Mouse (Mus musculus): Measurements from ENCODE around the gene Chst10. TPM values are rescaled to one million over a fixed set of nuclear protein-coding genes. Genes with fewer than 3 reads are reported as not detected.

Gene Chst10
- total and polyA plus RNA-seq, 3 experiments: 5.1 to 9.5 (median 7.3) TPM

DNA sequence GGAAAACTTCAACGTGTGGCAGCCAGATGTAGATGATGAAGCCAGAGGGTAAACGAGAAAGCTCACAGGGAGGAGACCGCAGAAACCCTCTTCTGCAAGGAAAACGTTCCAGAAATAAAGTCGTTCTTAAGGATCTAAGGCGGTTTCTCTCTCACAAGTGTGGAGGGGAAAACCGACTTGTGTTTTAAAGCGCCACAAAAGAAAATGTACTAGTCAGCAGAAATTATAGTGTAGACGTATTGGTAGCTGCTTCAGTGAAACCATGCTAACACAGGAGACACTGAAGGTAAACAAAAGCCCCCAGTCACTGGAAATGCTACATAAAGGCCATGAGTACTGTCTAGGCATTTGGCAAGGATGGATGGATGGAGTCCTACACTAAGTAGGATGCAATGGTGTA lies 80.7 kb downstream of the Chst10 start:
- Histone ChIP-seq H3K9me3 (replicated peaks; ENCODE audit: low read length) (no peaks in the 10 kb centered on the region), H3K4me3 (replicated peaks in 1 of 3; ENCODE audit: low read depth in 2 of 3, low read length in 2 of 3, poor library complexity in 1 of 3) (no peak overlapping the region), H3K4me1 (ENCODE audit: control insufficient read depth in 1 of 2, insufficient read depth in 2 of 2) (peaks cover 0 to 2% of the 10 kb centered on the region in 2 experiments; a peak in 1 of 4 replicates), H3K36me3 (replicated peaks in 1 of 2; ENCODE audit: control insufficient read depth in 1 of 2, insufficient read depth in 1 of 2, low read length in 1 of 2) (no peaks in the 10 kb centered on the region), H3K79me2 (replicated peaks; ENCODE audit: control insufficient read depth, extremely low read depth, insufficient read depth, poor library complexity, severe bottlenecking) (no peaks in the 10 kb centered on the region), H3K27me3 (replicated peaks) (peaks cover 1% of the 10 kb centered on the region), H3K9ac (ENCODE audit: insufficient read depth, low read depth) (no peak overlapping the region), H3K4me2 (ENCODE audit: insufficient read depth, low read depth, poor library complexity, severe bottlenecking) (no peak overlapping the region), H3K27ac (ENCODE audit: insufficient read depth, low read depth) (no peak overlapping the region)
- TF ChIP-seq MAFK (IDR thresholded peaks at IDR 0.05; ENCODE audit: insufficient replicate concordance, low read length): peak; percentile 71
- no peak for TF ChIP-seq TBP (conservative IDR thresholded peaks at IDR 0.05; ENCODE audit: low read depth, low read length)
- dilution Hi-C loops (cut with MboI; ENCODE audit: extremely low pct_ligation_motif_present, extremely low pct_unique_long_range_greater_than_20kb, low sequenced_read_pairs): no loop called here
- no peak for DNase-seq (ENCODE audit: extremely low read depth)
- in situ Hi-C loops (cut with MboI; ENCODE audit: low pct_ligation_motif_present, low pct_unique_long_range_greater_than_20kb, low sequenced_read_pairs): no loop called here

DNA sequence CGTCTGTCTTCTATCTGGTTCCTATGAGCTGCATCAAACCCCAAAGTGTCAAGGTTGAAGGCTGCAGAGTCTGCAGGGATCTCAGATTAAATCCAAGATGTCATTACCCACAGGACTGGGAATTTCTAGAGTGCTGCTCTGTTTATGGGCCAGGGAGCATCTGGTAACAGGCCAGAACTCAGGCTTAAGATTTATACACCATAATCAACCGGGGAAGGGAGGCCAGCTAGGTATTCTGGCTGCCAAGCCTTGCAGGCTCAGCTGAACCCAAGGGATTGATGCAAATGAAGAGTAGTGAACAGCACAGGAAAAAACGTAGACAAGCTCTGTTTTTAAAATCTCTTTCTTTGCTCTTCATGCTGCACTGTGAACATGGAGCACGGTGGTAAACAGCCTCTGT lies 81.7 kb downstream of the Chst10 start:
- in situ Hi-C loops (cut with MboI; ENCODE audit: low pct_ligation_motif_present, low pct_unique_long_range_greater_than_20kb, low sequenced_read_pairs): no loop called here
- Histone ChIP-seq H3K27ac (ENCODE audit: insufficient read depth, low read depth) (no peak overlapping the region), H3K79me2 (replicated peaks; ENCODE audit: control insufficient read depth, extremely low read depth, insufficient read depth, poor library complexity, severe bottlenecking) (no peaks in the 10 kb centered on the region), H3K9ac (ENCODE audit: insufficient read depth, low read depth) (no peak overlapping the region), H3K4me2 (ENCODE audit: insufficient read depth, low read depth, poor library complexity, severe bottlenecking) (no peak overlapping the region), H3K4me3 (replicated peaks in 1 of 3; ENCODE audit: low read depth in 2 of 3, low read length in 2 of 3, poor library complexity in 1 of 3) (no peak overlapping the region), H3K4me1 (ENCODE audit: control insufficient read depth in 1 of 2, insufficient read depth in 2 of 2) (no peaks in the 10 kb centered on the region), H3K27me3 (replicated peaks) (peaks cover 1% of the 10 kb centered on the region), H3K9me3 (replicated peaks; ENCODE audit: low read length) (no peaks in the 10 kb centered on the region), H3K36me3 (replicated peaks in 1 of 2; ENCODE audit: control insufficient read depth in 1 of 2, insufficient read depth in 1 of 2, low read length in 1 of 2) (no peaks in the 10 kb centered on the region)
- dilution Hi-C loops (cut with MboI; ENCODE audit: extremely low pct_ligation_motif_present, extremely low pct_unique_long_range_greater_than_20kb, low sequenced_read_pairs): no loop called here
- TF ChIP-seq ZC3H11A (IDR thresholded peaks at IDR 0.05; ENCODE audit: low read depth, low read length): no peak
- TF ChIP-seq ZMIZ1 (IDR thresholded peaks at IDR 0.05; ENCODE audit: low read depth, low read length): no peak
- no peak for TF ChIP-seq MAFK (IDR thresholded peaks at IDR 0.05; ENCODE audit: insufficient replicate concordance, low read length)
- TF ChIP-seq NELFE (IDR thresholded peaks at IDR 0.05; ENCODE audit: low read depth, low read length): no peak
- no peak for TF ChIP-seq KAT2A (IDR thresholded peaks at IDR 0.05; ENCODE audit: insufficient replicate concordance, low read length)
- TF ChIP-seq MYC (IDR thresholded peaks at IDR 0.05; ENCODE audit: low read depth, low read length): no peak
- no peak for TF ChIP-seq SIN3A (IDR thresholded peaks at IDR 0.05; ENCODE audit: low read length)
- TF ChIP-seq MXI1 (IDR thresholded peaks at IDR 0.05; ENCODE audit: low read depth, low read length): no peak
- TF ChIP-seq HCFC1 (IDR thresholded peaks at IDR 0.05; ENCODE audit: low read depth, low read length): no peak
- TF ChIP-seq USF2 (conservative IDR thresholded peaks at IDR 0.05; ENCODE audit: low read depth, low read length): no peak
- no peak for TF ChIP-seq BHLHE40 (IDR thresholded peaks at IDR 0.05; ENCODE audit: low read depth, low read length)
- no peak for TF ChIP-seq ZKSCAN1 (IDR thresholded peaks at IDR 0.05; ENCODE audit: borderline replicate concordance, low read depth, low read length)
- TF ChIP-seq CHD1 (IDR thresholded peaks at IDR 0.05; ENCODE audit: low read depth, low read length): no peak
- no peak for TF ChIP-seq SMC3 (IDR thresholded peaks at IDR 0.05; ENCODE audit: low read depth, low read length)
- no peak for TF ChIP-seq MEF2A (IDR thresholded peaks at IDR 0.05; ENCODE audit: borderline replicate concordance, low read depth, low read length)
- TF ChIP-seq RAD21 (IDR thresholded peaks at IDR 0.05; ENCODE audit: low read depth, low read length): no peak
- no peak for DNase-seq (ENCODE audit: extremely low read depth)

Other genes with a start within 250 kb of the Chst10 start
- gene Aff3, start 233.2 kb downstream of the Chst10 start, total RNA-seq (2012; rRNA removed): 5.1 and 6.3 TPM in 2 replicates
- 7.7 TPM in 2 replicates for gene Aff3, start 233.2 kb downstream of the Chst10 start, total RNA-seq (2014; rRNA removed)
- 29.8 and 29.9 TPM in 2 replicates for gene Aff3, start 233.2 kb downstream of the Chst10 start, polyA plus RNA-seq (2012; ENCODE audit: insufficient read length, low read depth)
- gene Lonrf2, start 61.5 kb downstream of the Chst10 start, total RNA-seq (2012; rRNA removed): not detected in 2 replicates
- gene Lonrf2, start 61.5 kb downstream of the Chst10 start, total RNA-seq (2014; rRNA removed): not detected in 2 replicates
- not detected in 2 replicates for gene Lonrf2, start 61.5 kb downstream of the Chst10 start, polyA plus RNA-seq (2012; ENCODE audit: insufficient read length, low read depth)
- gene Nms, start 41.0 kb upstream of the Chst10 start, total RNA-seq (2012; rRNA removed): not detected in 2 replicates
- not detected in 2 replicates for gene Nms, start 41.0 kb upstream of the Chst10 start, total RNA-seq (2014; rRNA removed)
- gene Nms, start 41.0 kb upstream of the Chst10 start, polyA plus RNA-seq (2012; ENCODE audit: insufficient read length, low read depth): not detected in 2 replicates
- gene Pdcl3, start 87.4 kb upstream of the Chst10 start, total RNA-seq (2012; rRNA removed): 55.6 and 60.7 TPM in 2 replicates
- 83.6 and 84.7 TPM in 2 replicates for gene Pdcl3, start 87.4 kb upstream of the Chst10 start, total RNA-seq (2014; rRNA removed)
- 120 and 146 TPM in 2 replicates for gene Pdcl3, start 87.4 kb upstream of the Chst10 start, polyA plus RNA-seq (2012; ENCODE audit: insufficient read length, low read depth)

All from CH12.LX (cell line).